Mouse (Mus musculus) MEL (cell line): Measurements from ENCODE around the gene Cdkn1a. TPM values are rescaled to one million over a fixed set of nuclear protein-coding genes. Genes with fewer than 3 reads are reported as not detected.

Experiments used
- DNase-seq: peaks from one replicate; pipeline ENCODE4 v3.0.0; 2011; ENCODE audit warnings: low read depth, low spot score
- H3K27ac ChIP-seq: 2 replicates; pipeline ENCODE4 v1.5.1; 2012; ENCODE audit warnings: low read depth, mild to moderate bottlenecking, control low read depth, low read length, moderate library complexity; ENCODE audit not compliant: control insufficient read depth
- H3K27me3 ChIP-seq, 2 experiments: fragments of 150-350 bp in 1 of 2; sonication (generic) in 1 of 2; 2 replicates each; pipeline ENCODE4 v1.6.1; 2012; ENCODE audit warnings: low read length in 2 of 2, mild to moderate bottlenecking in 2 of 2, improper control_type of control experiment in 1 of 2, moderate library complexity in 1 of 2; ENCODE audit not compliant: insufficient read depth in 2 of 2, control insufficient read depth in 1 of 2
- H3K36me3 ChIP-seq, 2 experiments: 2 replicates each; pipeline ENCODE4 v1.6.1; 2012 to 2014; ENCODE audit warnings: low read length in 2 of 2, improper control_type of control experiment in 1 of 2, inconsistent platforms in 1 of 2, mild to moderate bottlenecking in 1 of 2; ENCODE audit not compliant: insufficient read depth in 2 of 2, control insufficient read depth in 1 of 2
- H3K4me1 ChIP-seq, 2 experiments: fragments of 150-350 bp in 1 of 2; sonication (generic) in 1 of 2; 2 replicates each; pipeline ENCODE4 v1.6.1; 2012; ENCODE audit warnings: low read length in 2 of 2, improper control_type of control experiment in 1 of 2, mild to moderate bottlenecking in 1 of 2; ENCODE audit not compliant: insufficient read depth in 2 of 2, control insufficient read depth in 1 of 2
- H3K4me3 ChIP-seq, 2 experiments: fragments of 150-350 bp in 1 of 2; sonication (generic) in 1 of 2; 2 replicates each; pipeline ENCODE4 v1.5.1; 2012; ENCODE audit warnings: low read depth in 2 of 2, low read length in 2 of 2, mild to moderate bottlenecking in 2 of 2, moderate library complexity in 2 of 2, control low read depth in 1 of 2, improper control_type of control experiment in 1 of 2; ENCODE audit not compliant: control insufficient read depth in 1 of 2, insufficient read depth in 1 of 2
- H3K79me2 ChIP-seq: 2 replicates; pipeline ENCODE4 v1.6.1; 2012; ENCODE audit warnings: mild to moderate bottlenecking, low read length, moderate library complexity; ENCODE audit not compliant: control insufficient read depth, poor library complexity, insufficient read depth
- H3K9ac ChIP-seq: 2 replicates; pipeline ENCODE4 v1.6.1; 2012; ENCODE audit warnings: low read depth, mild to moderate bottlenecking, control low read depth, low read length, moderate library complexity; ENCODE audit not compliant: control insufficient read depth, poor library complexity, severe bottlenecking
- H3K9me3 ChIP-seq: fragments of 150-350 bp; sonication (generic); replicated peaks from 2 replicates; pipeline ENCODE4 v1.6.1; 2012; ENCODE audit warnings: mild to moderate bottlenecking, low read length, improper control_type of control experiment, moderate library complexity; ENCODE audit not compliant: insufficient read depth
- BHLHE40 ChIP-seq: IDR thresholded peaks from 2 replicates; pipeline ENCODE4 v1.6.1; 2012; ENCODE audit warnings: low read depth, mild to moderate bottlenecking, inconsistent platforms, low read length, improper control_type of control experiment, borderline replicate concordance
- CHD2 ChIP-seq: IDR thresholded peaks from 2 replicates; pipeline ENCODE4 v1.6.1; 2011; ENCODE audit warnings: low read length, improper control_type of control experiment
- ELF1 ChIP-seq: IDR thresholded peaks from 2 replicates; pipeline ENCODE4 v1.6.1; 2014; ENCODE audit warnings: low read depth, mild to moderate bottlenecking, inconsistent platforms, low read length, improper control_type of control experiment, moderate library complexity
- GABPA ChIP-seq: IDR thresholded peaks from 2 replicates; pipeline ENCODE4 v1.6.1; 2012; ENCODE audit warnings: low read depth, mild to moderate bottlenecking, inconsistent platforms, low read length, improper control_type of control experiment, moderate library complexity
- HCFC1 ChIP-seq: IDR thresholded peaks from 2 replicates; pipeline ENCODE4 v1.6.1; 2012; ENCODE audit warnings: low read depth, mild to moderate bottlenecking, inconsistent platforms, low read length, improper control_type of control experiment, moderate library complexity
- KAT2A ChIP-seq: conservative IDR thresholded peaks from 2 replicates; pipeline ENCODE4 v1.6.1; 2012; ENCODE audit warnings: low read depth, low read length, improper control_type of control experiment, inconsistent platforms
- MAFK ChIP-seq: IDR thresholded peaks from 2 replicates; pipeline ENCODE4 v1.6.1; 2011; ENCODE audit warnings: low read depth, mild to moderate bottlenecking, low read length, improper control_type of control experiment, borderline replicate concordance
- MXI1 ChIP-seq: IDR thresholded peaks from 2 replicates; pipeline ENCODE4 v1.6.1; 2011; ENCODE audit warnings: mild to moderate bottlenecking, low read depth, low read length, improper control_type of control experiment
- MYB ChIP-seq: IDR thresholded peaks from 2 replicates; pipeline ENCODE4 v1.6.1; 2011; ENCODE audit warnings: mild to moderate bottlenecking, low read depth, low read length, improper control_type of control experiment
- SIN3A ChIP-seq: IDR thresholded peaks from 2 replicates; pipeline ENCODE4 v1.6.1; 2012; ENCODE audit warnings: low read length, improper control_type of control experiment, inconsistent platforms
- SMC3 ChIP-seq: IDR thresholded peaks from 2 replicates; pipeline ENCODE4 v1.6.1; 2011; ENCODE audit warnings: low read depth, low read length, improper control_type of control experiment
- TAL1 ChIP-seq: IDR thresholded peaks from 2 replicates; pipeline ENCODE4 v1.6.1; 2012; ENCODE audit warnings: mild to moderate bottlenecking, inconsistent platforms, low read length, moderate library complexity, mixed read lengths
- TCF12 ChIP-seq: IDR thresholded peaks from 2 replicates; pipeline ENCODE4 v1.6.1; 2014; ENCODE audit warnings: low read depth, mild to moderate bottlenecking, inconsistent platforms, low read length, improper control_type of control experiment, moderate library complexity
- UBTF ChIP-seq: IDR thresholded peaks from 2 replicates; pipeline ENCODE4 v1.6.1; 2012; ENCODE audit warnings: low read depth, mild to moderate bottlenecking, inconsistent platforms, low read length, improper control_type of control experiment, moderate library complexity, borderline replicate concordance; ENCODE audit not compliant: insufficient read depth
- USF1 ChIP-seq: IDR thresholded peaks from 2 replicates; pipeline ENCODE4 v1.6.1; 2014; ENCODE audit warnings: low read depth, mild to moderate bottlenecking, inconsistent platforms, low read length, improper control_type of control experiment, moderate library complexity
- ZKSCAN1 ChIP-seq: IDR thresholded peaks from 2 replicates; pipeline ENCODE4 v1.6.1; 2012; ENCODE audit warnings: low read depth, mild to moderate bottlenecking, inconsistent platforms, low read length, improper control_type of control experiment, moderate library complexity
- ZNF384 ChIP-seq: IDR thresholded peaks from 2 replicates; pipeline ENCODE4 v1.6.1; 2012; ENCODE audit warnings: low read depth, mild to moderate bottlenecking, inconsistent platforms, low read length, improper control_type of control experiment
- polyA plus RNA-seq, 2 experiments: library from polyadenylated mRNA; stranded (reverse) in 1 of 2; unstranded in 1 of 2; fragments of >175 nt in 1 of 2; fragments of >200 nt in 1 of 2; gene quantifications; 2 replicates each; pipeline versions ENCODE4 v1.2.1 to v1.2.4; 2012; ENCODE audit warnings: low replicate concordance in 2 of 2, low read depth in 1 of 2; ENCODE audit not compliant: insufficient read length in 2 of 2, insufficient read depth in 1 of 2, missing spikeins in 1 of 2
- total RNA-seq: library from RNA; depleted of rRNA; stranded (reverse); fragments of 300-350 nt; gene quantifications from 2 replicates; pipeline ENCODE4 v1.2.3, GENCODE M21; 2012

Cdkn1a gene
- total and polyA plus RNA-seq, 3 experiments: 2.0 to 21.0 TPM; not detected in 1

DNA sequence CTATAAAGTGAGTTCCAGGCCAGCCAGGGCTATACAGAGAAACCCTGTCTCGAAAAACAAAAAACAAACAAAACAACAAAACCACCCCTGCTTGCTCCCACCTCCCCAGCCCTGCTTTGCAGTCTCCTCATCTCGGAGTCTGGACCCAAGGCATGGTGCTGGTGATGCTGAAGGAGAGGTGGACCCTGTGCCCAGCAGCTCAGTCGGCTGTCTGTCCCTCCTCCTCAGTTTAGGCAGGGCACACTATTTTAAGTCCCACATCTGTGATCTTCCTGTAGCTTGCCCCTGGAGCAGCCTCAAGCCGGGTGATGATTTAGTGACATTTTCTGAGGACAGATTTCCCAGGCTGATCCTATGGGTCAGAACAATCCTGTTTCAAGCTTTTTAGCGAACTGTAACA, 35.2 kb upstream of the Cdkn1a start:
- DNase-seq: no peak
- H3K9me3 ChIP-seq: no peaks in the 10 kb centered on the region
- no peak for TF ChIP-seq TCF12
- no peak for TF ChIP-seq SIN3A
- no peak for TF ChIP-seq SMC3
- TF ChIP-seq UBTF: no peak
- no peak for TF ChIP-seq TAL1
- no peak for TF ChIP-seq MYB
- TF ChIP-seq MAFK: no peak
- no peak for TF ChIP-seq GABPA
- H3K27me3 ChIP-seq: no peaks in the 10 kb centered on the region
- H3K9ac ChIP-seq: no peak overlapping the region
- peaks cover 0 to 3% of the 10 kb centered on the region in 2 experiments; a peak in 1 of 4 replicates for H3K4me1 ChIP-seq
- H3K79me2 ChIP-seq: no peaks in the 10 kb centered on the region
- no peak overlapping the region for H3K27ac ChIP-seq
- H3K36me3 ChIP-seq: no peaks in the 10 kb centered on the region
- H3K4me3 ChIP-seq: no peak overlapping the region

DNA sequence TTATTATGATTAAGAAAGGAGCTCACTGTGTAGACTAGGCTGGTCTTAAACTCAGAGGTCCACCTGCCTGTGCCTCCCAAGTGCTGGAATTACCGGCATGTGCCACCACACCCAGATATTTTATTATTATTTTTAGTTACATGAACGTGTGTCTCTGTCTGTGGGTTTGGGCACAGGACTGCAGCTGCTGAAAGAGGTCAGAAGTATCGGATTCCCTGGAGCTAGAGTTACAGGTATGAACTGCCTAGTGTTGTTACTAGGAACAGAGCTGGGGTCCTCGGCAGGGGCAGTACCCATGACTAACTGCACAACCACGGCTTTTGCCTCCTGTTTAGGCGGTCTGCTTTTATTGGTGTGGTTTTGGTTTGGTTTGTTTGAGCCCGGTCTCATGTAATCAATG, 34.6 kb upstream of the Cdkn1a start:
- DNase-seq: no peak
- no peak overlapping the region for H3K9ac ChIP-seq
- H3K9me3 ChIP-seq: no peaks in the 10 kb centered on the region
- H3K79me2 ChIP-seq: no peaks in the 10 kb centered on the region
- no peak overlapping the region for H3K4me3 ChIP-seq
- 0 out of 4 replicates have a peak, but pooled peaks cover 0 to 3% of the 10 kb centered on the region in 2 experiments for H3K36me3 ChIP-seq
- H3K27ac ChIP-seq: no peak overlapping the region
- no peak for TF ChIP-seq BHLHE40
- no peak for TF ChIP-seq MYB
- no peak for TF ChIP-seq USF1
- no peak for TF ChIP-seq CHD2
- TF ChIP-seq, all 39 proteins: peak for 0
- no peaks in the 10 kb centered on the region for H3K27me3 ChIP-seq
- H3K4me1 ChIP-seq: peaks cover 0 to 3% of the 10 kb centered on the region in 2 experiments; a peak in 1 of 4 replicates

DNA sequence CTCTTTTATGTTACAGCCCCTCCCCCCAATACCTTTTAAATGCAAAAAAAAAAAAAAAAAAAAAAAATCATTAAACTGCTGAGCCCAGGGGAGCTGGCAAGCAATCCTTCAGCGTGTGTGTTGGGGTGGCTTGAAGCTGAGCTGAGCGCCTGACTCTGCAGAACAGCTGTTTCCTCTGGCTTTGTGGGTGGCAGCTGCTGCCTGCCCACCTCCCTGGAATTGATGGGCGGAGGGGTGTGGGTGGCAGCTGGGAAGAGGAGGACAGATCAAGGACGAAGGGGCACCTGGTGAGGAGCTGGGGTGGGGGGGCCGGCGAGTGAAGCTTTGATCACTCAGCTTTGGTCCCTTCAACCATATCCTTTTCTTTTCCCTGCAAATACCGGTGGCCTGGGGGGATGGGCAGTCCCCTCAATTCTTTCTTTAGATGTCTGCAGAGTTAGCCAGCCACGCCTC, 34.1 kb upstream of the Cdkn1a start:
- H3K79me2 ChIP-seq: no peaks in the 10 kb centered on the region
- TF ChIP-seq TCF12 (no peak), BHLHE40 (no peak), ZKSCAN1 (no peak), HCFC1 (no peak), KAT2A (no peak), MXI1 (no peak), ZNF384 (peak; percentile 58), ELF1 (no peak)
- TF ChIP-seq, all 39 proteins: peak for 1
- Histone ChIP-seq H3K9ac (no peak overlapping the region), H3K36me3 (0 out of 4 replicates have a peak, but pooled peaks cover 0 to 3% of the 10 kb centered on the region in 2 experiments), H3K4me3 (no peak overlapping the region), H3K27me3 (no peaks in the 10 kb centered on the region), H3K4me1 (peaks cover 3% of the 10 kb centered on the region in 2 experiments; a peak in 2 of 4 replicates), H3K9me3 (no peaks in the 10 kb centered on the region), H3K27ac (no peak overlapping the region)
- no peak for DNase-seq
